Mouse (Mus musculus) megakaryocyte, embryonic 14.5 days (primary cell): Measurements from ENCODE around the gene Ldb2.

ENCODE experiments used
- FLI1 ChIP-seq: IDR thresholded peaks from 2 replicates; pipeline ENCODE4 v1.6.1; 2012; ENCODE audit warnings: low read length, inconsistent platforms, mixed read lengths
- GATA1 ChIP-seq: IDR thresholded peaks from 3 replicates; pipeline ENCODE4 v1.6.1; 2012; ENCODE audit warnings: mixed read lengths, low read length, inconsistent platforms, borderline replicate concordance

DNA sequence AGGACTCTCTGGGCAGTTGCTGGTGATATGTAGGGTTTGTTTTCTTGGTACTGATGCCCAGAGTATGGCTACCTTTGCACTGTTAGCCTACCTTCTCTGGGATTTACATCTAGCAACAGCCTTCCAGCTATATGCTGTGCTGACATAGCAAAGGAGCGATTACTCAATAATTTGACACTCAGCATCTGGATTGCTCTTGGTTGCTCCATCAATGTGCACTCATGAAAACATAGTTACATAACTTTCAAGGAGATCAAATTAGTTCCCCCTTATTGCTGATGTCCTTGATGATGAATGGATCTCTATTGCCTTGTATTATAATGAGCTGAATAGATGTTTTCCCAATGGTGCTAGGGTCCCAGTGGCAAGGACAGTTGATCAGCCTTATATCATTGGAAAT, 308.0 kb downstream of the Ldb2 start:
- TF ChIP-seq GATA1 (no peak), FLI1 (no peak)
